Mouse (Mus musculus) brain, embryonic 18.5 days (tissue): ENCODE measurements around the gene Duoxa2.

Source experiments
- DNase-seq: peaks from one replicate; pipeline ENCODE4 v3.0.0-alpha.2; 2012; ENCODE audit warnings: low read depth, low spot score

Duoxa2 gene

GRCm38 (mm10) chr2:122298596-122299490, at the start of gene Duoxa2:
Gene Duoxa2, plus strand, starts transcription at chr2:122298900.
- no peak for DNase-seq

GRCm38 (mm10) chr2:122255997-122256396, 42.7 kb upstream of the Duoxa2 start:
- no peak for DNase-seq

GRCm38 (mm10) chr2:122260729-122261128, 38.0 kb upstream of the Duoxa2 start:
- DNase-seq = no peak

- peak; percentile 42 for DNase-seq
Measured at GRCm38 (mm10) chr2:122264690-122265089, 34.0 kb upstream of the Duoxa2 start.

GRCm38 (mm10) chr2:122266407-122267193, 32.1 kb upstream of the Duoxa2 start:
- no peak for DNase-seq

GRCm38 (mm10) chr2:122278769-122279168, 19.9 kb upstream of the Duoxa2 start:
- DNase-seq = no peak

GRCm38 (mm10) chr2:122284091-122284490, 14.6 kb upstream of the Duoxa2 start:
- DNase-seq = no peak

- DNase-seq = no peak
Measured at GRCm38 (mm10) chr2:122286137-122286536, 12.6 kb upstream of the Duoxa2 start.

GRCm38 (mm10) chr2:122294916-122295315, 3.8 kb upstream of the Duoxa2 start:
- no peak for DNase-seq

GRCm38 (mm10) chr2:122297271-122298095, 1.2 kb upstream of the Duoxa2 start:
- no peak for DNase-seq

- DNase-seq = no peak
Measured at GRCm38 (mm10) chr2:122298096-122298499, 602 bp upstream of the Duoxa2 start, which contains the start of gene Duox2. Gene Duox2, minus strand, starts transcription at chr2:122298449.

GRCm38 (mm10) chr2:122299911-122300655, 1.4 kb downstream of the Duoxa2 start:
- DNase-seq = no peak

GRCm38 (mm10) chr2:122300656-122301020, 1.9 kb downstream of the Duoxa2 start:
- no peak for DNase-seq

GRCm38 (mm10) chr2:122301081-122301920, 2.6 kb downstream of the Duoxa2 start:
- DNase-seq = no peak

GRCm38 (mm10) chr2:122301921-122302573, 3.3 kb downstream of the Duoxa2 start:
- no peak for DNase-seq

- peak; percentile 54 for DNase-seq
Measured at GRCm38 (mm10) chr2:122302574-122303241, 4.0 kb downstream of the Duoxa2 start.

- no peak for DNase-seq
Measured at GRCm38 (mm10) chr2:122304544-122304943, 5.8 kb downstream of the Duoxa2 start.

- no peak for DNase-seq
Measured at GRCm38 (mm10) chr2:122305097-122305892, 6.6 kb downstream of the Duoxa2 start.
